Mouse (Mus musculus) heart, adult 2 months (tissue): ENCODE measurements around the gene Fam13c. TPM values are rescaled to one million over a fixed set of nuclear protein-coding genes. Genes with fewer than 3 reads are reported as not detected.

Experiments
- DNase-seq, 2 experiments: peaks; one replicate each; pipeline ENCODE4 v3.0.0; 2021
- H3K27ac ChIP-seq: fragments of 200-600 bp; 2 replicates; pipeline ENCODE4 v1.8.1; 2022
- H3K27me3 ChIP-seq: fragments of 200-500 bp; 2 replicates; pipeline ENCODE4 v1.6.1; 2012; ENCODE audit warnings: mild to moderate bottlenecking, low read length, inconsistent platforms, mixed read lengths; ENCODE audit not compliant: control insufficient read depth, insufficient read depth
- H3K36me3 ChIP-seq: fragments of 200-500 bp; 2 replicates; pipeline ENCODE4 v1.6.1; 2012; ENCODE audit warnings: low read length, inconsistent platforms; ENCODE audit not compliant: control insufficient read depth, insufficient read depth
- H3K4me1 ChIP-seq: fragments of 200-500 bp; 2 replicates; pipeline ENCODE4 v1.6.1; 2011; ENCODE audit warnings: low read length; ENCODE audit not compliant: control insufficient read depth, insufficient read depth
- H3K4me3 ChIP-seq: fragments of 200-600 bp; 2 replicates; pipeline ENCODE4 v1.8.1; 2022
- H3K79me2 ChIP-seq: fragments of 200-500 bp; replicated peaks from 2 replicates; pipeline ENCODE4 v1.6.1; 2012; ENCODE audit warnings: mild to moderate bottlenecking, inconsistent platforms, low read length, moderate library complexity, mixed read lengths; ENCODE audit not compliant: control insufficient read depth, insufficient read depth
- H3K9ac ChIP-seq: fragments of 200-500 bp; 2 replicates; pipeline ENCODE4 v1.6.1; 2012; ENCODE audit warnings: low read depth, mild to moderate bottlenecking, control low read depth, inconsistent platforms, low read length, mixed read lengths
- CTCF ChIP-seq: fragments of 200-600 bp; IDR thresholded peaks from 2 replicates; pipeline ENCODE4 v1.8.1; 2022; ENCODE audit warnings: antibody characterized with exemption, mild to moderate bottlenecking, moderate library complexity
- EP300 ChIP-seq: fragments of 200-500 bp; IDR thresholded peaks from 2 replicates; pipeline ENCODE4 v1.6.1; 2011; ENCODE audit warnings: low read depth, low read length, control low read depth; ENCODE audit not compliant: insufficient read depth
- POLR2A ChIP-seq: fragments of 200-500 bp; IDR thresholded peaks from 2 replicates; pipeline ENCODE4 v1.6.1; 2011; ENCODE audit warnings: mild to moderate bottlenecking, low read depth, low read length, control low read depth; ENCODE audit not compliant: insufficient read depth
- WGBS: fragments of 180-500 bp; shearing (Covaris S2); methylation state at CpG from one replicate; pipeline ENCODE4 v1.1.7; 2018; 5-methylcytosine and 5-hydroxymethylcytosine counted together
- intact Hi-C: fragments of 180-260 bp; cut with DNase I; formaldehyde crosslinking; loops from one replicate; pipeline ENCODE4 v1.15.1; 2025
- long read RNA-seq: library from polyadenylated mRNA; stranded (forward); transcript quantifications from one replicate; pipeline ENCODE4 v2.0.0, GENCODE M21; 2021
- polyA plus RNA-seq: library from polyadenylated mRNA; depleted of rRNA; stranded (reverse); fragments of >200 nt; gene quantifications from 2 replicates; pipeline ENCODE4 v1.2.3, GENCODE M21; 2012; rRNA removed
- total RNA-seq, 2 experiments: library from RNA; stranded (reverse); gene quantifications; 2 replicates each; pipeline ENCODE4 v1.2.3; 2021

Gene Fam13c
- 1 to 10 TPM; 5.2 to 5.5 TPM for total RNA-seq
- polyA plus RNA-seq: 2.8 TPM in 2 replicates
- long read RNA-seq, partial matches to known transcripts: 1 of 11 reads
- long read RNA-seq, other reads (novel, unspliced or antisense): 5 of 11 reads

DNA sequence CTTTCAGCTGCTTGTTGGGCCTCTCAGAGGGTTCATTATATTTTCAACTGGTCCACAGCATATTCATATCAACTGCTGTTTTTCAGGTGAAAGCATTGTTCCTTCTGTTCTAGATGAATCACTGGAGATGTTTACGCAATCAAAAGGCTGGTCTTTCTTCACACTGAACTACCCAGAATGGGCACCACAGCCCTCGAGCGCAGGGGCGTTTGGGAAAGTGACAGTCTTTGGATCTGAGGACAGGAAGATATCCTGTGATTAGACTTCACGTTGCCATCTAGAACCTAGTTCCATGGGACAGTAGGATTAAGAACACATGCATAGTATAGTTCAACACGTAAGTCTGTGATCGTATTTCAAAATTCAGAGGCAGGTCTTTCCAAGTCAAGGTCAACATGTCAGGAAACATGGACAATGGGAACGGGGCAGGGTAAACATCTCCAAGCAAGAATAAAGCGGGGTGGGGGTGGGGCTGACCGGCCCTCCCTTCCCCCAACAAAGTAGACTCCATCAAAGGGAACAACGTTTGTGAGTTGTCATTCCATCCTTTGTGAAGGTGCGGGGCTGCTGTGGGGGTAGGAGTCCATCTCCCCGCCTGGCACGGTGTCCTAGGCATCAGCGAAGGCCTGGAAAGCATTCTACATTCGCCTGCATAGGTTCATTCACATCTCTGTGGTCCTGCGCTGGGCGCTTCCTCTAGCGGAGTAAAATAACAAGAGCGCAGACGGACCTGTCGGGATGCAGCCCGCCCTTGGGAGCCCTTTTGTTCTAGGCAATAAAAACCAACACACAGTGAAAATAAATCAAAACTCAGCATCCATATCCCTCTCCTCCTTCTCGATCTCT, at the start of gene Fam13c:
Fam13c (plus strand) TSS at position 806 of the 846 bp plus-strand sequence.
- Histone ChIP-seq H3K79me2 (no peaks in the 10 kb centered on the region), H3K9ac (peak within 1 kb of the TSS; percentile 66), H3K4me3 (peak within 1 kb of the TSS; percentile 54), H3K27me3 (no peaks in the 10 kb centered on the region), H3K36me3 (peaks cover 4% of the 10 kb centered on the region; the same call in 1 of the 2 replicates), H3K4me1 (peaks cover 10% of the 10 kb centered on the region), H3K27ac (peak within 1 kb of the TSS; percentile 95)
- intact Hi-C loops: loop anchor here (2.0 to 5.0 kb wide), 3 partner anchors 43 to 73 kb away; no protein-coding TSS in a partner anchor
- TF ChIP-seq CTCF: no peak
- TF ChIP-seq EP300: no peak
- TF ChIP-seq POLR2A: 0 out of 2 replicates have a peak, but pooled peaks have one; percentile 20
- 20% methylated on average over 24 of the region's 24 CpGs for WGBS
- DNase-seq: peak; percentile 33 to 46

DNA sequence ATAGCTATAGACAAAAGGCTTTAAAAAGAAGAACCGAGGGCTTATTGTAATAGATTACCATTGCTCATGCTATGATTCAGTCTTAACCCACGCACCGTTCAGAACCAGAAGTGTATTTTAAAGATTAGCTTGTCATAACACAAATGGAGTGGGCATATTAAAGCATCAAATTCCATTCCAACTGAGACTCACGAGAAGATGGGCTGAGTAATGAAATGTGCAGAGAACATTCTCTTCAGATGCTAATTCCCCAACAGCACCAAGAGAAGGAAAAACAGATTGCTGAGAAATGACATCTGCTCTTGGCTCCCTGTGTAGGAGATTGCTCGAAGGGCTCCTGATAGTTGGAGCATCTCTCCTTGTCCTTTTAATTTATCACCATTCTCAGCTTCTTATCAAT, 44.4 kb upstream of the Fam13c start:
- intact Hi-C loops: no loop called here

DNA sequence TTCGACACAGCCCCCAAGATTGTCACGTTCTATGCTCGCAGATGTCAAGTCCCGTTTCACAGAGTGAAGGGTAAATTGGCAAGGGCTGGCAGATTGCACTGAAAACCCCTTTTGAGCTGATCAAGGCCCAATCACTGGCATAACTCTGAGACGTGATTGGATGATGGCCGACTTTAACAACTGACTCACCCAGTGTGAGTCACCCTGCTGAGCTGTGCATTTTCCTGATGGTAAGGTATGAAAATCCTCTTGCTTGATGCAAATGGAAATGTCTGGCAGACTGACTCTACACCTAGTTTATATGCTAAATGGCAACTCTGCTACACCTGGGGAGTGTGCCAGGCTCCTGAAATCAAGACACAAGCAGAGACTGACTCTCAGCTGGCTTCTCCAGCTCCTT, 42.1 kb upstream of the Fam13c start:
- no peaks in the 10 kb centered on the region for H3K36me3 ChIP-seq
- no peak overlapping the region for H3K4me3 ChIP-seq
- WGBS: 83% methylated on average over 6 of the region's 6 CpGs
- no peak overlapping the region for H3K27ac ChIP-seq
- H3K9ac ChIP-seq: no peak overlapping the region
- intact Hi-C loops: no loop called here
- TF ChIP-seq POLR2A (no peak), EP300 (no peak)
- H3K79me2 ChIP-seq: no peaks in the 10 kb centered on the region
- no peaks in the 10 kb centered on the region for H3K4me1 ChIP-seq
- no peaks in the 10 kb centered on the region for H3K27me3 ChIP-seq
- DNase-seq: no peak

More for the DNA sequence above, 44.4 kb upstream of the Fam13c start:
- Histone ChIP-seq H3K4me1 (no peaks in the 10 kb centered on the region), H3K4me3 (no peak overlapping the region), H3K79me2 (no peaks in the 10 kb centered on the region), H3K27ac (no peak overlapping the region), H3K27me3 (no peaks in the 10 kb centered on the region), H3K9ac (no peak overlapping the region), H3K36me3 (no peaks in the 10 kb centered on the region)
- 74% methylated on average over 5 of the region's 5 CpGs for WGBS
- DNase-seq: no peak
- TF ChIP-seq EP300 (no peak), CTCF (no peak), POLR2A (no peak)

DNA sequence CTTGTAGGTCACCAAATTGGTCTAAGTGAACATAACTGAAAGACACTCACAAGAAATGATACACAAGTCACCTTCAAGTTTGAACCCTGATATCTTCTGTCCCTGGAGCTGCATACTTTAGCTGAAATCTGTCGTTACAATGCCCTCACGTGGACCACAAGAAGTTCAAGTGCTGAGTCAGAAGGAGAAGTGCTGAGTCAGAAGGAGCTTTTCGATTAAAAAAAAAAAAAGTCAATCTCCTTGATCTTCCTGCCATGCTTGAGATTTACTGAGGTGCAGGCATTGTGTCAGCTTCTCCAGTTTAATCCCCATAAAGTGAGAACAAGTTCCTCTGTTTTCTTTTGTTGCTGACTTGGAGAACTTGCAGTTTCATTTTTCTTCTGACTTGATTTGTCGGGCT, 38.3 kb upstream of the Fam13c start:
- TF ChIP-seq EP300: no peak
- no peak for TF ChIP-seq POLR2A
- TF ChIP-seq CTCF: no peak
- H3K27ac ChIP-seq: no peak overlapping the region
- no peaks in the 10 kb centered on the region for H3K36me3 ChIP-seq
- H3K27me3 ChIP-seq: no peaks in the 10 kb centered on the region
- no peaks in the 10 kb centered on the region for H3K4me1 ChIP-seq
- DNase-seq: no peak
- WGBS: 87% methylated on average over 4 of the region's 4 CpGs
- H3K9ac ChIP-seq: no peak overlapping the region
- no peak overlapping the region for H3K4me3 ChIP-seq
- no peaks in the 10 kb centered on the region for H3K79me2 ChIP-seq
- intact Hi-C loops: no loop called here

DNA sequence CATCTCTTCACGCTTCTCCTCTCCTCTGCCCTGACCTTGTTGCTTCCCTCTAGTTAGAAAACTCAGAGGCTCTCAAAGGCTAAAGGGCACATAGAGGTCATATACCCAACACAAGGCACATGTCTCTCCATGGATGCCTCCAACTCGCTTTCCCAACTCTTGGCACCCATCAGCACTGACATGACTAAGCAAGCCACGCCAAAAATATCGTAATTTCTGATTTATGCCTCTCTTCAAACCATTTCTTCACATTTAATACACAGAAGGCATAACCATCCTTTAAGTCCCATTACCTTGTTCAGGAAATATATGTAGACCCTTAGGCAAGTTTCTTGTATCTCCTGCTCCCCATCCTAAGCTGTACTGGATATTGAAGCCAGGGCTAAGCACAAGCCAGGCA, 37.6 kb upstream of the Fam13c start:
- H3K4me3 ChIP-seq: no peak overlapping the region
- WGBS: 90% methylated on average over 4 of the region's 4 CpGs
- no peaks in the 10 kb centered on the region for H3K79me2 ChIP-seq
- H3K27me3 ChIP-seq: no peaks in the 10 kb centered on the region
- no peaks in the 10 kb centered on the region for H3K4me1 ChIP-seq
- intact Hi-C loops: no loop called here
- TF ChIP-seq CTCF: no peak
- no peak for TF ChIP-seq POLR2A
- no peak for TF ChIP-seq EP300
- no peak for DNase-seq
- H3K9ac ChIP-seq: no peak overlapping the region
- no peaks in the 10 kb centered on the region for H3K36me3 ChIP-seq
- no peak overlapping the region for H3K27ac ChIP-seq
